Mouse (Mus musculus): ENCODE measurements around the gene Mypn. TPM values are rescaled to one million over a fixed set of nuclear protein-coding genes. Genes with fewer than 3 reads are reported as not detected.

Gene Mypn
- polyA plus RNA-seq, 1 experiment, result not detected

DNA sequence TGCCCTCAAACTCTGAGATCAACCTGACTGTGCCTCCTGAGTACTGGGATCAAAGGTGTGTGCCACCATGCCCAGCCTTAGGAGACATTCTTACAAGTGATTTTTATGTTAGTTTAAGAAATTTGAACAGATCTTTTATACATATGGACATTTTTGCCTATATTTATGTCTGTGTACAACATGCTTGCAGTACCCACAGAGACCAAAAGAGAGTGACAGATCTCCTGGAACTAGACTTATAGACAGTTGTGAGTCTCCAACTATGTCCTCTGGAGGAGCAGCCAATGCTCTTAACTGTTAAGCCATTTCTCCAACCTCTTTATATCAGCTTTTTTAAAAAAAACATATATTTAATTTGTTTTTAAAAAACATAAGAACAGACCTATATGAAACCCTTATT lies 51.4 kb downstream of the Mypn start:
- TF ChIP-seq POLR2A (IDR thresholded peaks at IDR 0.05; ENCODE audit: low read depth, low read length) (no peak), CTCF (IDR thresholded peaks at IDR 0.05; ENCODE audit: extremely low read depth, insufficient read depth, insufficient read length, insufficient replicate concordance) (no peak)
- no peaks in the 10 kb centered on the region for H3K27me3 ChIP-seq (ENCODE audit: control insufficient read depth, insufficient read depth, low read length)

DNA sequence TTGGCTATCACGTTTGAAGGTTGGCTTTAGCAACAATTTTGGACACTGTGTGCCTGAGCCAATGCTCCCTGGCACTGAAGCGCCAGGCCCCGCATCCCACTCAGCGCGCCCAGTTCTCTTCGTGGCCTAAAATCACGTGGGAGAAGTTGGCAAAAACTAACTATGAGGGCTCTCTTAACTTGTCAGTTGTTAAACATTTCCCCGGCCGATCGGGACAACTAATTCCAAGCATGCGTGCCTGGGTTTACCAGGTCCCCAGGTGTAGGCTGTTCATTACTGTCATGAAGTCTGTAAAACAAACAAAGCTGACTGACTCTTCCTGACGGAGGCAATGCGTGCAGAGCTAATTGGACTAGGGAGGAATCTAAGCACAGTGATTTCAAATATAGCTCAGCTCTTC lies 61.1 kb downstream of the Mypn start:
- 92% methylated on average over 13 of the region's 13 CpGs for WGBS
- Histone ChIP-seq H3K27me3 (ENCODE audit: control insufficient read depth, insufficient read depth, low read length) (no peaks in the 10 kb centered on the region), H3K27ac (ENCODE audit: insufficient read depth, low read length) (no peak overlapping the region), H3K4me3 (ENCODE audit: extremely low read depth, insufficient read depth, insufficient read length) (no peak overlapping the region), H3K4me1 (ENCODE audit: control insufficient read depth, insufficient read depth, insufficient read length) (no peaks in the 10 kb centered on the region), H3K36me3 (ENCODE audit: control insufficient read depth, insufficient read depth, low read length) (no peaks in the 10 kb centered on the region)
- no peak for DNase-seq (ENCODE audit: low read depth in 1 of 2, low spot score in 2 of 2)
- TF ChIP-seq POLR2A (IDR thresholded peaks at IDR 0.05; ENCODE audit: low read depth, low read length) (no peak), CTCF (IDR thresholded peaks at IDR 0.05; ENCODE audit: extremely low read depth, insufficient read depth, insufficient read length, insufficient replicate concordance) (no peak)

More for the DNA sequence above, 51.4 kb downstream of the Mypn start:
- H3K27ac ChIP-seq (ENCODE audit: insufficient read depth, low read length), result no peak overlapping the region
- H3K36me3 ChIP-seq (ENCODE audit: control insufficient read depth, insufficient read depth, low read length), result no peaks in the 10 kb centered on the region
- H3K4me1 ChIP-seq (ENCODE audit: control insufficient read depth, insufficient read depth, insufficient read length), result no peaks in the 10 kb centered on the region; the same call in 1 of the 2 replicates
- no peak overlapping the region for H3K4me3 ChIP-seq (ENCODE audit: extremely low read depth, insufficient read depth, insufficient read length)
- no peak for DNase-seq (ENCODE audit: low read depth in 1 of 2, low spot score in 2 of 2)

DNA sequence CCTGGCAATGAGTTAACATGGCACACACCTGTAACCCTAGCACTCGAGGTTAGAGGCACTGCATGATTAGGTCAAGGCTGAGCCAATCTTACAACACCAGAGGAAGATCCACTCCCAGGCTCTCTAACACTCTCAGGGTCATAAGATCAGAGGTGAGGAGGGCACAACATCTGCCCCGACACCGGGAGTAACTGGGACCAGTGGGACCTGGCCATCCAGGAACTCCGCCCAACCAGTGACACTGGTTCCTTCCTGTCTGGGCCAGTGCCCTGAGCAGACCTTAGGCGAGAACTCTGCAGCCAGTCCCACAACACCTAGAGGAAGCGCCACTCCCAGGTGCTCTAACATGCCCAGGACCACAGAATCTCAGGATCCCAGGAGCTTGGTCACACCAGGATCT lies 67.3 kb downstream of the Mypn start:
- Histone ChIP-seq H3K36me3 (ENCODE audit: control insufficient read depth, insufficient read depth, low read length) (no peaks in the 10 kb centered on the region), H3K27me3 (ENCODE audit: control insufficient read depth, insufficient read depth, low read length) (no peaks in the 10 kb centered on the region), H3K4me1 (ENCODE audit: control insufficient read depth, insufficient read depth, insufficient read length) (no peaks in the 10 kb centered on the region)

DNA sequence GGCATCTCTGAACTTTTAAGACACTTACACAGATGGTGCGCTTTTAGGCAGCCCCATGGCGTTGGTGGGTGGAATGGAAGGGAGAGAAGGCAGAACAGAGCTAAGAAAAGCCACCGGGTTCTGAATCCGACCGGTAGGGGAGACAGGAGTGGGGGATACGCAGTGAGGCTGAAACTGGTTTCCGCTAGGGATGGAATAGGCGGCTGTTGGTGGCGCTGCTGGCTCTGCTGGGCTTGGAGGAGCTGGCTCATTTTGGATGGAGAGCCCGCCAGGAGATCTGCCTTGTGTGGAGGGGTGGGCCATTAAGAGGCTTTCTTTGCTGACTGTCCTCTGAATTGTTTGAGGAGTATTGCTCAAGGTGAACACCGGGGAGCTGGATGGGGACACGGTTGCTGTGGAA lies 68.1 kb downstream of the Mypn start:
- no peaks in the 10 kb centered on the region for H3K4me1 ChIP-seq (ENCODE audit: control insufficient read depth, insufficient read depth, insufficient read length)
- TF ChIP-seq CTCF (IDR thresholded peaks at IDR 0.05; ENCODE audit: extremely low read depth, insufficient read depth, insufficient read length, insufficient replicate concordance) (no peak), POLR2A (IDR thresholded peaks at IDR 0.05; ENCODE audit: low read depth, low read length) (no peak)
- H3K27ac ChIP-seq (ENCODE audit: insufficient read depth, low read length), result no peak overlapping the region
- no peak for DNase-seq (ENCODE audit: low read depth in 1 of 2, low spot score in 2 of 2)
- WGBS, result 80% methylated on average over 12 of the region's 12 CpGs
- no peaks in the 10 kb centered on the region for H3K27me3 ChIP-seq (ENCODE audit: control insufficient read depth, insufficient read depth, low read length)
- no peaks in the 10 kb centered on the region for H3K36me3 ChIP-seq (ENCODE audit: control insufficient read depth, insufficient read depth, low read length)
- no peak overlapping the region for H3K4me3 ChIP-seq (ENCODE audit: extremely low read depth, insufficient read depth, insufficient read length)

More for the DNA sequence above, 67.3 kb downstream of the Mypn start:
- no peak overlapping the region for H3K27ac ChIP-seq (ENCODE audit: insufficient read depth, low read length)
- DNase-seq (ENCODE audit: low read depth in 1 of 2, low spot score in 2 of 2), result no peak
- TF ChIP-seq POLR2A (IDR thresholded peaks at IDR 0.05; ENCODE audit: low read depth, low read length), result no peak
- no peak for TF ChIP-seq CTCF (IDR thresholded peaks at IDR 0.05; ENCODE audit: extremely low read depth, insufficient read depth, insufficient read length, insufficient replicate concordance)
- no peak overlapping the region for H3K4me3 ChIP-seq (ENCODE audit: extremely low read depth, insufficient read depth, insufficient read length)
- 73% methylated on average over 6 of the region's 6 CpGs for WGBS

DNA sequence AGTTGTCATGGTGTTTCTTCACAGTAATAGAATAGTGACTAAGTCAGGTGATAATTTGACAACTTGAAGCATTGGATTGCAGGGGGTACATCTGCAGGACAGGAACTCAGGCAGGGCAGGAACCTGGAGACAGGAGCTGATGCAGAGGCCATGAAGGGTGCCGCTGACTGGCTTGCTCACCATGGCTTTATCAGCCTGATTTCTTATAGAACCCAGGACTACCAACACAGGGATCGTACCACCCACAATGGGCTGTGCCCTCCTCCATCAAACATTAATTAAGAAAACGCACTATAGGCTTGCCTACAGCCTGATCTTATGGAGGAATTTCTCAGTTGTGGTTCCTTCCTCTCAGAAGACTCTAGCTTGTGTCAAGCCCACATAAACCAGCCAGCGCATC lies 70.4 kb downstream of the Mypn start:
- WGBS, result 86% methylated on average over 4 of the region's 4 CpGs
- no peaks in the 10 kb centered on the region for H3K27me3 ChIP-seq (ENCODE audit: control insufficient read depth, insufficient read depth, low read length)
- no peak for DNase-seq (ENCODE audit: low read depth in 1 of 2, low spot score in 2 of 2)

DNA sequence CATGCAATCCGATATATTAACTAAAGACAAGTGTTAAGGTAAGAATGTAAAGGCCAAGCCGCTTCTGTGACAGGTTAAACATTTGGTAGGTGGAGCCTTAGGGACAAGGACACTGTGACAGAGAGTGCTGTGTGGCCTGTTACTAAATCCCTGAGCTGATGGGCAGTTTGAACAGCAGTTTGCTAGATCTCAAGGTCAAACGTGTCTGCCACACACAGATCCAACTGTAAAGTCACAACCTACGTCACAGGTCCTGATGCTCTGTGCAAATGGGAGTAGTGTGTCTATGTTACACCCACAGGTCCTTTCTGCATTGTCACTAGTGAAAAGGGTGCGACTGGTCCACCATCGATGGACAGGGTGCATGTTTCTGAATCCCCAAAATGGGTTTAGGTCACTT lies 71.4 kb downstream of the Mypn start:
- no peaks in the 10 kb centered on the region for H3K4me1 ChIP-seq (ENCODE audit: control insufficient read depth, insufficient read depth, insufficient read length)
- no peak for DNase-seq (ENCODE audit: low read depth in 1 of 2, low spot score in 2 of 2)
- H3K27me3 ChIP-seq (ENCODE audit: control insufficient read depth, insufficient read depth, low read length), result no peaks in the 10 kb centered on the region
- H3K27ac ChIP-seq (ENCODE audit: insufficient read depth, low read length), result no peak overlapping the region
- TF ChIP-seq CTCF (IDR thresholded peaks at IDR 0.05; ENCODE audit: extremely low read depth, insufficient read depth, insufficient read length, insufficient replicate concordance), result no peak
- TF ChIP-seq POLR2A (IDR thresholded peaks at IDR 0.05; ENCODE audit: low read depth, low read length), result no peak
- 92% methylated on average over 6 of the region's 6 CpGs for WGBS
- H3K4me3 ChIP-seq (ENCODE audit: extremely low read depth, insufficient read depth, insufficient read length), result no peak overlapping the region
- H3K36me3 ChIP-seq (ENCODE audit: control insufficient read depth, insufficient read depth, low read length), result no peaks in the 10 kb centered on the region

More for the DNA sequence above, 70.4 kb downstream of the Mypn start:
- Histone ChIP-seq H3K36me3 (ENCODE audit: control insufficient read depth, insufficient read depth, low read length) (no peaks in the 10 kb centered on the region), H3K27ac (ENCODE audit: insufficient read depth, low read length) (no peak overlapping the region), H3K4me3 (ENCODE audit: extremely low read depth, insufficient read depth, insufficient read length) (no peak overlapping the region), H3K4me1 (ENCODE audit: control insufficient read depth, insufficient read depth, insufficient read length) (no peaks in the 10 kb centered on the region)
- TF ChIP-seq CTCF (IDR thresholded peaks at IDR 0.05; ENCODE audit: extremely low read depth, insufficient read depth, insufficient read length, insufficient replicate concordance), result no peak
- no peak for TF ChIP-seq POLR2A (IDR thresholded peaks at IDR 0.05; ENCODE audit: low read depth, low read length)

DNA sequence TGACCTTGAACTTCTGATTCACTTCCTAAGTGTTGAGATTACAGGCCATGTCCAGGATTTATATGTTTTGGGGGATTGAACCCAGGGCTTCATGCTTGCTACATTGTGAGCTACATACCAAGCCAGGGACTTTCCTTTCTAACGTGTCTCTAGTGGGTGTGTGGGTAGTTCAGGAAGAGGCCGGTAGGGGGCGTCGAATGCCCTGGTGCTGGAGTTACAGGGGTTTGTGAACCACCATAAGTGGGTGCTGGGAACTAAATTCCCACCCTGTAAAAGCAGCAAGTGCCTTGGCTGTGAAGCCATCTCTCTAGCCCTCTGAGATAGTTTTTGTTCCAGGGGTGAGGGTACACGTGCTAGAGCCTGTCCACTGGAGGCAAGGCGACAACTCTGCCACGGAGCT lies 73.3 kb downstream of the Mypn start:
- WGBS, result 87% methylated on average over 7 of the region's 7 CpGs
- DNase-seq (ENCODE audit: low read depth in 1 of 2, low spot score in 2 of 2), result no peak
- Histone ChIP-seq H3K27me3 (ENCODE audit: control insufficient read depth, insufficient read depth, low read length) (no peaks in the 10 kb centered on the region), H3K27ac (ENCODE audit: insufficient read depth, low read length) (no peak overlapping the region), H3K4me1 (ENCODE audit: control insufficient read depth, insufficient read depth, insufficient read length) (no peaks in the 10 kb centered on the region), H3K36me3 (ENCODE audit: control insufficient read depth, insufficient read depth, low read length) (no peaks in the 10 kb centered on the region), H3K4me3 (ENCODE audit: extremely low read depth, insufficient read depth, insufficient read length) (no peak overlapping the region)
- TF ChIP-seq CTCF (IDR thresholded peaks at IDR 0.05; ENCODE audit: extremely low read depth, insufficient read depth, insufficient read length, insufficient replicate concordance) (no peak), POLR2A (IDR thresholded peaks at IDR 0.05; ENCODE audit: low read depth, low read length) (no peak)

Data from spleen, adult 2 months (tissue).